Mouse (Mus musculus) naive thymus-derived CD4-positive, alpha-beta T cell, adult 2 months (primary cell): ENCODE measurements around the gene Herpud1.

Experiments used
- DNase-seq: peaks from one replicate; pipeline ENCODE4 v3.0.0-alpha.2; 2011; ENCODE audit warnings: low read depth

Gene Herpud1

GRCm38 (mm10) chr8:94386214-94387026, at the start of gene Herpud1:
TSS of gene Herpud1 (plus strand) at chr8:94386438.
- DNase-seq = peak; percentile 96

- no peak for DNase-seq
Observed at GRCm38 (mm10) chr8:94337559-94337958, 48.7 kb upstream of the Herpud1 start.

- DNase-seq = no peak
Observed at GRCm38 (mm10) chr8:94340796-94341195, 45.4 kb upstream of the Herpud1 start.

GRCm38 (mm10) chr8:94342691-94343090, 43.5 kb upstream of the Herpud1 start:
- no peak for DNase-seq

- peak; percentile 92 for DNase-seq
Observed at GRCm38 (mm10) chr8:94343290-94343689, 42.9 kb upstream of the Herpud1 start.

- no peak for DNase-seq
Observed at GRCm38 (mm10) chr8:94343778-94344320, 42.4 kb upstream of the Herpud1 start.

GRCm38 (mm10) chr8:94345657-94346056, 40.6 kb upstream of the Herpud1 start:
- no peak for DNase-seq

GRCm38 (mm10) chr8:94346264-94346663, 40.0 kb upstream of the Herpud1 start:
- no peak for DNase-seq

- no peak for DNase-seq
Observed at GRCm38 (mm10) chr8:94348425-94348824, 37.8 kb upstream of the Herpud1 start.

- no peak for DNase-seq
Observed at GRCm38 (mm10) chr8:94354069-94354531, 32.1 kb upstream of the Herpud1 start.

GRCm38 (mm10) chr8:94354571-94354970, 31.7 kb upstream of the Herpud1 start:
- DNase-seq = peak; percentile 73

- no peak for DNase-seq
Observed at GRCm38 (mm10) chr8:94357220-94357619, 29.0 kb upstream of the Herpud1 start.

- DNase-seq = no peak
Observed at GRCm38 (mm10) chr8:94358541-94358940, 27.7 kb upstream of the Herpud1 start.

- no peak for DNase-seq
Observed at GRCm38 (mm10) chr8:94361774-94362431, 24.3 kb upstream of the Herpud1 start.

- DNase-seq = no peak
Observed at GRCm38 (mm10) chr8:94362607-94363239, 23.5 kb upstream of the Herpud1 start.

- peak; percentile 93 for DNase-seq
Observed at GRCm38 (mm10) chr8:94363288-94363688, 22.9 kb upstream of the Herpud1 start.

- DNase-seq = no peak
Observed at GRCm38 (mm10) chr8:94363906-94364305, 22.3 kb upstream of the Herpud1 start.

GRCm38 (mm10) chr8:94364686-94365312, 21.4 kb upstream of the Herpud1 start:
- DNase-seq = peak; percentile 46

GRCm38 (mm10) chr8:94365410-94365981, 20.7 kb upstream of the Herpud1 start:
- peak; percentile 91 for DNase-seq

GRCm38 (mm10) chr8:94370839-94371238, 15.4 kb upstream of the Herpud1 start:
- no peak for DNase-seq

- DNase-seq = peak; percentile 82
Observed at GRCm38 (mm10) chr8:94372955-94373599, 13.2 kb upstream of the Herpud1 start.
